Comparison of ENCODE assay signal across 8 mouse cellular contexts in genomic region chr12:55447396-55447760, GRCm38 (mm10). TPM values are rescaled to one million over a fixed set of nuclear protein-coding genes. Genes with fewer than 3 reads are reported as not detected.
A peak's percentile ranks its signal among the peaks of the same experiment; 100 is the strongest.
DNase-seq lines count a peak whose midpoint lies in the region; ATAC-seq lines count a peak whose summit lies in the region.

No protein-coding gene starts in this region.

- no peaks in the 10 kb centered on the region for H3K27me3 ChIP-seq in kidney, embryonic 15.5 days
- H3K27me3 ChIP-seq in embryonic facial prominence, embryonic 10.5 days (replicated peaks; ENCODE audit: low read depth, poor library complexity, severe bottlenecking), result no peaks in the 10 kb centered on the region
- no peaks in the 10 kb centered on the region for H3K27me3 ChIP-seq in hindbrain, embryonic 11.5 days (ENCODE audit: control insufficient read depth, insufficient read depth, low read length)
- no peaks in the 10 kb centered on the region for H3K27me3 ChIP-seq in midbrain, embryonic 11.5 days (ENCODE audit: control insufficient read depth, insufficient read depth, low read length)

- 68% methylated on average over 11 of the region's 11 CpGs for WGBS in kidney, embryonic 15.5 days
- WGBS in embryonic facial prominence, embryonic 10.5 days, result 84% methylated on average over 11 of the region's 11 CpGs
- 75% methylated on average over 11 of the region's 11 CpGs for WGBS in hindbrain, embryonic 11.5 days
- 82% methylated on average over 11 of the region's 11 CpGs for WGBS in midbrain, embryonic 11.5 days

- H3K27ac ChIP-seq in kidney, embryonic 15.5 days, result peak overlapping the region; percentile 88
- peak overlapping the region; percentile 85 for H3K27ac ChIP-seq in embryonic facial prominence, embryonic 10.5 days (replicated peaks)
- H3K27ac ChIP-seq in hindbrain, embryonic 11.5 days (ENCODE audit: low read depth, low read length), result 0 out of 2 replicates have a peak overlapping the region, but pooled peaks have one; percentile 59
- H3K27ac ChIP-seq in midbrain, embryonic 11.5 days (ENCODE audit: low read depth, low read length), result peak overlapping the region; percentile 4; the same call in 1 of the 2 replicates

- H3K4me3 ChIP-seq in kidney, embryonic 15.5 days (replicated peaks), result no peak overlapping the region
- 0 out of 2 replicates have a peak overlapping the region, but pooled peaks have one; percentile 18 for H3K4me3 ChIP-seq in embryonic facial prominence, embryonic 10.5 days
- no peak overlapping the region for H3K4me3 ChIP-seq in hindbrain, embryonic 11.5 days (ENCODE audit: low read depth, low read length)
- H3K4me3 ChIP-seq in midbrain, embryonic 11.5 days (ENCODE audit: low read depth, low read length), result no peak overlapping the region

- H3K9me3 ChIP-seq in kidney, embryonic 15.5 days (replicated peaks), result no peaks in the 10 kb centered on the region
- H3K9me3 ChIP-seq in embryonic facial prominence, embryonic 10.5 days, result no peaks in the 10 kb centered on the region
- H3K9me3 ChIP-seq in hindbrain, embryonic 11.5 days (ENCODE audit: control insufficient read depth, low read length), result no peaks in the 10 kb centered on the region
- no peaks in the 10 kb centered on the region for H3K9me3 ChIP-seq in midbrain, embryonic 11.5 days (ENCODE audit: control insufficient read depth, low read length)

- peaks cover 45% of the 10 kb centered on the region for H3K4me1 ChIP-seq in kidney, embryonic 15.5 days
- peaks cover 49% of the 10 kb centered on the region for H3K4me1 ChIP-seq in embryonic facial prominence, embryonic 10.5 days
- no peaks in the 10 kb centered on the region; the same call in 1 of the 2 replicates for H3K4me1 ChIP-seq in hindbrain, embryonic 11.5 days (replicated peaks; ENCODE audit: control insufficient read depth, insufficient read depth, low read length)
- peaks cover 10% of the 10 kb centered on the region for H3K4me1 ChIP-seq in midbrain, embryonic 11.5 days (ENCODE audit: control insufficient read depth, insufficient read depth, low read length)

- no peak overlapping the region for H3K9ac ChIP-seq in kidney, embryonic 15.5 days
- H3K9ac ChIP-seq in hindbrain, embryonic 11.5 days (ENCODE audit: low read depth, low read length), result no peak overlapping the region
- no peak overlapping the region for H3K9ac ChIP-seq in midbrain, embryonic 11.5 days (ENCODE audit: low read length)

- no peaks in the 10 kb centered on the region for H3K36me3 ChIP-seq in kidney, embryonic 15.5 days
- H3K36me3 ChIP-seq in embryonic facial prominence, embryonic 10.5 days (replicated peaks), result no peaks in the 10 kb centered on the region
- no peaks in the 10 kb centered on the region for H3K36me3 ChIP-seq in hindbrain, embryonic 11.5 days (ENCODE audit: control insufficient read depth, insufficient read depth, low read length)
- H3K36me3 ChIP-seq in midbrain, embryonic 11.5 days (ENCODE audit: control insufficient read depth, insufficient read depth, low read length), result no peaks in the 10 kb centered on the region

- DNase-seq in kidney, postnatal 25 days, result no peak
- DNase-seq in embryonic facial prominence, embryonic 10.5 days (ENCODE audit: low spot score), result no peak
- no peak for DNase-seq in hindbrain, embryonic 11.5 days (ENCODE audit: low spot score)
- no peak for DNase-seq in midbrain, embryonic 11.5 days (ENCODE audit: low spot score, missing footprints)
- DNase-seq in spleen, adult 12 weeks (ENCODE audit: low spot score), result no peak
- DNase-seq in urinary bladder, postnatal 25 days (ENCODE audit: low spot score), result no peak
- no peak for DNase-seq in gastrocnemius, adult 8-10 months (ENCODE audit: low spot score in 2 of 2)

- ATAC-seq in kidney, embryonic 15.5 days (replicated peaks; ENCODE audit: low FRiP score), result no peak
- no peak for ATAC-seq in hindbrain, embryonic 11.5 days (ENCODE audit: low FRiP score)
- no peak for ATAC-seq in midbrain, embryonic 11.5 days (ENCODE audit: low FRiP score)

- H3K4me2 ChIP-seq in kidney, embryonic 15.5 days, result no peak overlapping the region
- no peak overlapping the region for H3K4me2 ChIP-seq in hindbrain, embryonic 11.5 days (replicated peaks; ENCODE audit: low read depth, low read length)
- H3K4me2 ChIP-seq in midbrain, embryonic 11.5 days, result no peak overlapping the region

RNA-seq across cellular contexts. Expression of gene Nfkbia, which starts 45.1 kb away (rescaled TPM):
- polyA plus RNA-seq in kidney, embryonic 15.5 days (2015; fragmentation: Nextera tagmentation; extraction: Ambion mirVana), result 78.2 and 80.3 TPM in 2 replicates
- polyA plus RNA-seq in embryonic facial prominence, embryonic 10.5 days (2016; fragmentation: Nextera tagmentation; extraction: Ambion mirVana), result 44.6 and 55.2 TPM in 2 replicates
- 43.3 and 46.9 TPM in 2 replicates for polyA plus RNA-seq in hindbrain, embryonic 11.5 days (2014; fragmentation: Nextera tagmentation; extraction: Ambion mirVana)
- 43.1 and 45.0 TPM in 2 replicates for polyA plus RNA-seq in midbrain, embryonic 11.5 days (2014; fragmentation: Nextera tagmentation; extraction: Ambion mirVana)
- 10 to 100 TPM; 18.1 to 43.5 (median 29.1) TPM for total RNA-seq in gastrocnemius, adult 8-10 months (2022)

Comparison
In these comparisons a context has a peak if more than half of its experiments do, and no peak if none do; other contexts are left out.
1. H3K27ac ChIP-seq: peak in every context shown above with its lines; median percentile 88 in kidney, embryonic 15.5 days; 85 in embryonic facial prominence, embryonic 10.5 days; 59 in hindbrain, embryonic 11.5 days; 4 in midbrain, embryonic 11.5 days.